Mouse (Mus musculus): ENCODE data around the gene Edn2. TPM values are rescaled to one million over a fixed set of nuclear protein-coding genes. Genes with fewer than 3 reads are reported as not detected.

Gene Edn2
- polyA plus RNA-seq, 1 experiment from 2014 or later, result not detected

DNA sequence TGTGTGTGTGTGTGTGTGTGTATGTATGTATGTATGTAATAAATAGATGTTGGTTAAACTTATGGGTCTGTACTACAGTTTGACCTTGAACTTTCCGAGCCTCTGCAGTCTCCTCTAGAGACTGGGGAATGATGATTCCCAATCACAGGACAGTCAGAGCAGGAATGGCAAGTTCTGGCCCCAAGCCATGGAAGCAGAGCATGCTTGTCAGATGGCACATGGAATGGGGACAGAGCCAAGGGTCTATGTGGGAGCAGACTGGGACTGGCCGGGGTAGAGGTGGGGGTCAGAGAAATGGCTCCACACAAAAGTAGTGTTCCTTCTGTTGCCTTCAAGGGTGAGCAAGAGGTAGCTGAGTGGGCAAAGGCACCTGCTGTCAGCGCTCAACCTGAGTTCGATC, 7.3 kb downstream of the Edn2 start:
- Histone ChIP-seq H3K36me3 (ENCODE audit: control insufficient read depth, insufficient read depth, low read length) (no peaks in the 10 kb centered on the region), H3K9ac (ENCODE audit: low read depth, low read length) (no peak overlapping the region), H3K4me2 (replicated peaks; ENCODE audit: low read depth, low read length) (no peak overlapping the region), H3K9me3 (ENCODE audit: control insufficient read depth, low read length) (no peaks in the 10 kb centered on the region), H3K4me1 (ENCODE audit: control insufficient read depth, insufficient read depth, low read length) (no peaks in the 10 kb centered on the region), H3K4me3 (ENCODE audit: low read length) (no peak overlapping the region), H3K27ac (ENCODE audit: low read depth, low read length) (no peak overlapping the region), H3K27me3 (ENCODE audit: control insufficient read depth, insufficient read depth, low read length) (no peaks in the 10 kb centered on the region; the same call in 1 of the 2 replicates)
- 93% methylated on average over 4 of the region's 4 CpGs for WGBS
- no peak for ATAC-seq (ENCODE audit: low FRiP score, low TSS enrichment)

DNA sequence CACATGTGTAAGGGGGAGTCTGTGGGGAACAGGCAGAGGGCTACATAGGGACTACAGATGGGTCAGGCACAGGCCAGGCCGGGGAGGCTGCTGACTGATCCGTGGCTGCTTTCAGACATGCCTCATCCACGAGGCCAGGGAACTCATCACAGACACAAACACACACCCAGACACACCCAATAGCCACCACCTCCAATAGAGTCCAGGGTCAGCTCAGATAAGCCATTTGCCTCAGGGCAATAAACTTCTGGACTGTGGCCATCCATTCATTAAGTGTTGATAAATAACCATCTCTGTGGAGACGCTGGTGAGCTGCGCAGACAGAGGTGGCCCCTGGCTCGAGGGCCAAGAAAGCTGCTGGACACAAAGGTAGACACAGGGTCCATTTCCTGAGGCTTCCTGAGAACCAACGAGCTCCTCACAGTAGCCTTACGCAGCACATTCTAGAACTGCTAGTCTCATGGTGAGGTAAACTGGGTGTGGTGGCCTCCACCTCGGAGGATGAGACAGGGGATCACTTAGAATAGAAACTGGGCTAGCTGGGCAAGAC, 9.5 kb downstream of the Edn2 start:
- ATAC-seq (ENCODE audit: low FRiP score, low TSS enrichment), result no peak

DNA sequence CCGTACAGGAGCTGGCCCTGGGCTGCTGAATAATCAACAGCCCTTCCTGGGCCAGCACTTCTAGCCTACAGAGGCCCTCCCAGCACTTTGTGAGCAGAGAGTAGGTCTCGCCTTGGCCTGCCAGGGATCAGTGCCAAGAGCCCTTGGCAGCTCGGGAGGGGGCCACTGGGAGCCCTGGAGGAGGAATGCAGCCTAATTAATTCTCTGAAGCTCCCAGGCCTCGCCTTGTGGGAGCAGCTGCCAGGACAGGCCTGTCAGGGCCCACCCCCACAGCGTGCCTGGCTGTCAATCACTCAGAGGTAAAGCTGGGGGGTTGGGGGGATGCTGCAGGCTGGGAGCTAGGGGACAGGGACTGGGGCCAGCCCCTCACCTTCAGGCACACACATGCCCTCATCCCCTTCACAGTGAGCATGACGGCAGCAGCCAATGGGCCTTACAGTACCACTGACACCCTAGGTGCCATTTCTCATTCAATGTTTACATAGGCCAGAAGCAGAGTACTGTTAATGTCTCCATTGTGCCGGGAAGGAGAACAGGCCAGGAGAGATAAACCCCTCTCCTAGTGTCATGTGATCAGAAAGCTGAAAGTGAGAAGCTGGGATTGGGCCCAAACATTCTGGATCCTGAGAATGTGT, 11.2 kb downstream of the Edn2 start:
- no peak for ATAC-seq (ENCODE audit: low FRiP score, low TSS enrichment)
- no peak overlapping the region for H3K27ac ChIP-seq (ENCODE audit: low read depth, low read length)
- H3K9me3 ChIP-seq (ENCODE audit: control insufficient read depth, low read length), result no peaks in the 10 kb centered on the region
- H3K9ac ChIP-seq (ENCODE audit: low read depth, low read length), result no peak overlapping the region
- WGBS, result 25% methylated on average over 7 of the region's 7 CpGs
- H3K36me3 ChIP-seq (ENCODE audit: control insufficient read depth, insufficient read depth, low read length), result no peaks in the 10 kb centered on the region
- H3K4me1 ChIP-seq (ENCODE audit: control insufficient read depth, insufficient read depth, low read length), result no peaks in the 10 kb centered on the region
- H3K27me3 ChIP-seq (ENCODE audit: control insufficient read depth, insufficient read depth, low read length), result no peaks in the 10 kb centered on the region
- no peak overlapping the region for H3K4me3 ChIP-seq (ENCODE audit: low read length)
- H3K4me2 ChIP-seq (replicated peaks; ENCODE audit: low read depth, low read length), result no peak overlapping the region

More for the DNA sequence above, 9.5 kb downstream of the Edn2 start:
- Histone ChIP-seq H3K9ac (ENCODE audit: low read depth, low read length) (no peak overlapping the region), H3K4me1 (ENCODE audit: control insufficient read depth, insufficient read depth, low read length) (no peaks in the 10 kb centered on the region), H3K9me3 (ENCODE audit: control insufficient read depth, low read length) (no peaks in the 10 kb centered on the region), H3K36me3 (ENCODE audit: control insufficient read depth, insufficient read depth, low read length) (no peaks in the 10 kb centered on the region), H3K4me3 (ENCODE audit: low read length) (no peak overlapping the region), H3K4me2 (replicated peaks; ENCODE audit: low read depth, low read length) (no peak overlapping the region), H3K27ac (ENCODE audit: low read depth, low read length) (no peak overlapping the region), H3K27me3 (ENCODE audit: control insufficient read depth, insufficient read depth, low read length) (no peaks in the 10 kb centered on the region)
- 35% methylated on average over 9 of the region's 9 CpGs for WGBS

DNA sequence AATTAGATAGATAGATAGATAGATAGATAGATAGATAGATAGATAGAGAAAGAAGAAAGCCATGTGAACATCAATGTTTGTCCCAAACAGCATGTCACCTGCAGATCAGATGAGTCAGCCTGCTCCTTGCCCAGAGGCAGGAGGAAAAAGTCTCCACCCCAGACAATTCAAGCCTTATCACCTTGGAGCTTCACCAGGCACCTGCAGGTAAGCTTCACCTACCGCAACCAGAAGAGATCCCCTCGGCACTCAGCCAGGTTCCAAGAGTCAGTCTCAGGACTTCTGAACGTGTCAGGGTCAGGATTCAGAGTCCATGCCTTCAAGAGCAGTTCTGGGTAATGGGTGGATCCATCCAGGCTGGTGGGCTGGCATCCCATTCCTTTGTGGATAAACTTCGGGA, 18.1 kb downstream of the Edn2 start:
- Histone ChIP-seq H3K4me2 (replicated peaks; ENCODE audit: low read depth, low read length) (no peak overlapping the region), H3K36me3 (ENCODE audit: control insufficient read depth, insufficient read depth, low read length) (no peaks in the 10 kb centered on the region), H3K4me1 (ENCODE audit: control insufficient read depth, insufficient read depth, low read length) (no peaks in the 10 kb centered on the region), H3K27ac (ENCODE audit: low read depth, low read length) (no peak overlapping the region), H3K9me3 (ENCODE audit: control insufficient read depth, low read length) (no peaks in the 10 kb centered on the region), H3K27me3 (ENCODE audit: control insufficient read depth, insufficient read depth, low read length) (no peaks in the 10 kb centered on the region), H3K4me3 (ENCODE audit: low read length) (no peak overlapping the region), H3K9ac (ENCODE audit: low read depth, low read length) (no peak overlapping the region)
- WGBS, result 85% methylated on average over 4 of the region's 4 CpGs
- ATAC-seq (ENCODE audit: low FRiP score, low TSS enrichment), result no peak

DNA sequence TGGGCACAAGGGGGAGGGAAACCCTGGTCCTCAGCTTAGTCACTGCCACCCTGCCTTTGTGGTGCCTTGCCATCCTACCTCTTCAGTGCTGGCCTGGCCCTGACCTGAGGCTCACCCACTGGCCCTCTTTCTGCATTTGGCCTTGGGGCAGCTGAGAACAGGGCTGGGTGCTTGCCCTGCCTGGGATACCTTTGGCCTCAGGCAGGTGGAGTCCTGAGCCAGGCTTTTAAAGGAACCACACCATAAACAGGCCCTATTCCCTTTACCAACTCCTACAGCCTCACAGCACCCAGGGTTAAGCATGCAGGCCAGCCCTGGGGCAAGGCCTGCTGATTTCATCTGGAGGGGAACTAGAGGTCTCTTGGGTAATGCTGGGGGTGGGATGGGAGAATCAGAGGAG, 19.5 kb downstream of the Edn2 start:
- H3K36me3 ChIP-seq (ENCODE audit: control insufficient read depth, insufficient read depth, low read length), result no peaks in the 10 kb centered on the region
- no peak for ATAC-seq (ENCODE audit: low FRiP score, low TSS enrichment)
- H3K9me3 ChIP-seq (ENCODE audit: control insufficient read depth, low read length), result no peaks in the 10 kb centered on the region
- no peak overlapping the region for H3K9ac ChIP-seq (ENCODE audit: low read depth, low read length)
- no peaks in the 10 kb centered on the region for H3K4me1 ChIP-seq (ENCODE audit: control insufficient read depth, insufficient read depth, low read length)
- no peak overlapping the region for H3K4me3 ChIP-seq (ENCODE audit: low read length)
- no peak overlapping the region for H3K4me2 ChIP-seq (replicated peaks; ENCODE audit: low read depth, low read length)
- H3K27me3 ChIP-seq (ENCODE audit: control insufficient read depth, insufficient read depth, low read length), result no peaks in the 10 kb centered on the region
- no peak overlapping the region for H3K27ac ChIP-seq (ENCODE audit: low read depth, low read length)

DNA sequence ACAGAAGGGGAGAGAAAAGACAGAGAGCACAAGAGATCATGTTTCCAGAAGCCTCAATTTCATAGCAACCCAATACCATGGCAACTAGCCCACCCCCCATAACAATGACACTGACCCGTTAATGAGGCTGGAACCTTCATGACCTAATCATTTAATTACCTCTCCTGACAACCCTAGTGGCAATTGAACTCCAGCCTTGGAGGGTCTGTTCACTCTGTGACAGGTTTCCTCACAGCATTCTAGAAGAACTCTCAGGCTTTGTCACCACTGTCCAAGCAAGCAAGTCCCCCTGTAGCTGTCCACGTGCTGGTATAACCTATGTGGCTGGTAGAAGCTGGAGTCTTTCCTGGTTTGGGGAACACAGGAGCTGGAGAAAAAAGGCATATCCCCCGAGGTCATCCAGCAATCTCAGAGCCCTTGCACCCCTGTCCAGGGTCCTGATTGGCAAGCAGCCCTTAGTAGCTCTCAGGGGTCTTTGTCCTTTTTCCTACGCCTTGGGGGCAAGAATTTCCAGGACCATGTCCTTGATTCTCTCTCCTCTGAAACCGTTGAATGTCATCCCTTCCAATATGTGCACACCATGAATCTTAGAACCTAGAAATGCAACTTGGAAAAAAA, 23.5 kb downstream of the Edn2 start:
- no peak for ATAC-seq (ENCODE audit: low FRiP score, low TSS enrichment)
- Histone ChIP-seq H3K4me1 (ENCODE audit: control insufficient read depth, insufficient read depth, low read length) (no peaks in the 10 kb centered on the region), H3K9me3 (ENCODE audit: control insufficient read depth, low read length) (no peaks in the 10 kb centered on the region), H3K4me2 (replicated peaks; ENCODE audit: low read depth, low read length) (no peak overlapping the region), H3K9ac (ENCODE audit: low read depth, low read length) (no peak overlapping the region), H3K27ac (ENCODE audit: low read depth, low read length) (no peak overlapping the region), H3K4me3 (ENCODE audit: low read length) (no peak overlapping the region), H3K36me3 (ENCODE audit: control insufficient read depth, insufficient read depth, low read length) (no peaks in the 10 kb centered on the region), H3K27me3 (ENCODE audit: control insufficient read depth, insufficient read depth, low read length) (no peaks in the 10 kb centered on the region)
- 27% methylated on average over 5 of the region's 5 CpGs for WGBS

DNA sequence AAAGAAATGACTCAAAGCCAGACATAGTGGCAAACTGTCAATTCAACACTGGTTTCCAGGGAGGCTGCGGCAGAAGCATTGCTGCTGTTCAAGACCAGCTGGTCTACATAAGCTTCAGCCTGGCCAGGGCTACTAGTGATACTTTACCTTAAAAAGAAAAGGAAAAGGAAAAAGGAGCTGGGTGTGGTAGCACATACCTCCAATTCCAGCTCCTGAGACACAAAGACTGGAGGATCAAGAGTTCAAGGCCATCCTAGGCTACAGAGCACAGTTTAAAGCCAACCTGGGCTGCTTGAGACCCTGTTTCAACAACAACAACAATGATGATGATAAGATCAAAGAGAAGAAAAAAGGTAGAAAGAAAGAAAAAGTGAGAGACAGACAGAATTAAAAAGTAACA, 25.4 kb downstream of the Edn2 start:
- WGBS, result 90% methylated on average over 1 of the region's 1 CpGs
- Histone ChIP-seq H3K27ac (ENCODE audit: low read depth, low read length) (no peak overlapping the region), H3K36me3 (ENCODE audit: control insufficient read depth, insufficient read depth, low read length) (no peaks in the 10 kb centered on the region), H3K4me3 (ENCODE audit: low read length) (no peak overlapping the region), H3K27me3 (ENCODE audit: control insufficient read depth, insufficient read depth, low read length) (no peaks in the 10 kb centered on the region), H3K9ac (ENCODE audit: low read depth, low read length) (no peak overlapping the region), H3K4me2 (replicated peaks; ENCODE audit: low read depth, low read length) (no peak overlapping the region), H3K9me3 (ENCODE audit: control insufficient read depth, low read length) (no peaks in the 10 kb centered on the region), H3K4me1 (ENCODE audit: control insufficient read depth, insufficient read depth, low read length) (no peaks in the 10 kb centered on the region)
- ATAC-seq (ENCODE audit: low FRiP score, low TSS enrichment), result no peak

DNA sequence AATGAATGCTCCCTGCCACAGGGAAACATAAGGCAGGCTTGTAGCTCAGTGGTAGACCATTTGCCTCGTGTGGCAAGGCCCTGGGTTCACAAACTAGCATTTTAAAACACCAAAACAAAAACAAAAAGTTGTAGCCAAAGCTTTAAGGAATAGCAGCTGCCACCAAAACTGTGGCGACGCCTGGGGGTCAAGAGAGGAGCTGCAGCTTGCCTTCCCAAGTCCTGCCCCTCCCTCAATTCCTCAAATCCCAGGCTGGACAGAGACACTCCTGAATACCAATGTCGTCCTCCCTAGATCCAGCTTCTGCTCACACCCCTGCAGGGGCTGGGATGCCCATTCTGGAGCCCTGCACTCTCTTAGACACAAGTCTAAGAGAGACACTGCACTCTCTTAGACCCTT, 25.9 kb downstream of the Edn2 start:
- Histone ChIP-seq H3K4me1 (ENCODE audit: control insufficient read depth, insufficient read depth, low read length) (no peaks in the 10 kb centered on the region), H3K9me3 (ENCODE audit: control insufficient read depth, low read length) (no peaks in the 10 kb centered on the region), H3K4me2 (replicated peaks; ENCODE audit: low read depth, low read length) (no peak overlapping the region), H3K27me3 (ENCODE audit: control insufficient read depth, insufficient read depth, low read length) (no peaks in the 10 kb centered on the region), H3K9ac (ENCODE audit: low read depth, low read length) (no peak overlapping the region), H3K4me3 (ENCODE audit: low read length) (no peak overlapping the region), H3K27ac (ENCODE audit: low read depth, low read length) (no peak overlapping the region), H3K36me3 (ENCODE audit: control insufficient read depth, insufficient read depth, low read length) (no peaks in the 10 kb centered on the region)
- WGBS, result 2% methylated on average over 4 of the region's 4 CpGs
- ATAC-seq (ENCODE audit: low FRiP score, low TSS enrichment), result no peak

DNA sequence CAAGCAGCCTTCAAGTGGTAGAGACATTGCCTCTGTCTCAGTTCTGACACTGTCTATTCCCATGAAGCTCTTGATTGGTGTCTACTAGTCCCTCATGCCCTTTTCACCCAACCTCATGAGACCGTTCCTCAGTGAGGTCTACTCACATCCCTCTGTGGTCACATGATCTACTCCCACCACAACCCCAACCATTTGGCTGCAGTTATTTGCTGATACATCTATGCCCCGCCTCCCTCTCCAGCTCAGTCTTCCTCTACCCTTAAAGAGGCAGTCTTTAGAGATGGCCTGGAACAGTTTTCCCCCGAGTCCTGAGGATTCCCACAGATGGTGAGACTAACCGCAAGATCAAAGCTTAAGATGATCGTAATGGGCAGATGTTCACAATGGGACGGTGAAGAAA, 27.2 kb downstream of the Edn2 start:
- no peak overlapping the region for H3K4me3 ChIP-seq (ENCODE audit: low read length)
- H3K9me3 ChIP-seq (ENCODE audit: control insufficient read depth, low read length), result no peaks in the 10 kb centered on the region
- no peak overlapping the region for H3K4me2 ChIP-seq (replicated peaks; ENCODE audit: low read depth, low read length)
- H3K4me1 ChIP-seq (ENCODE audit: control insufficient read depth, insufficient read depth, low read length), result no peaks in the 10 kb centered on the region
- H3K36me3 ChIP-seq (ENCODE audit: control insufficient read depth, insufficient read depth, low read length), result no peaks in the 10 kb centered on the region
- no peak overlapping the region for H3K9ac ChIP-seq (ENCODE audit: low read depth, low read length)
- 80% methylated on average over 6 of the region's 6 CpGs for WGBS
- no peak for ATAC-seq (ENCODE audit: low FRiP score, low TSS enrichment)
- no peak overlapping the region for H3K27ac ChIP-seq (ENCODE audit: low read depth, low read length)
- H3K27me3 ChIP-seq (ENCODE audit: control insufficient read depth, insufficient read depth, low read length), result no peaks in the 10 kb centered on the region

All from kidney, embryonic 14.5 days (tissue).